Mouse (Mus musculus) embryonic facial prominence, embryonic 15.5 days (tissue): ENCODE data around the gene Vinac1. TPM values are rescaled to one million over a fixed set of nuclear protein-coding genes. Genes with fewer than 3 reads are reported as not detected.

Source experiments
- ATAC-seq: fragments of 200-750 bp; cut with Nextera tagmentation; 2 replicates; pipeline ENCODE4 v1.8.0; 2017; ENCODE audit warnings: low read depth, moderate TSS enrichment; ENCODE audit not compliant: insufficient number of reproducible peaks, low FRiP score, low TSS enrichment
- H3K27ac ChIP-seq: fragments of 300-500 bp; sonication (generic); replicated peaks from 2 replicates; pipeline ENCODE4 v1.5.1; 2015; ENCODE audit warnings: mild to moderate bottlenecking, inconsistent platforms
- H3K27me3 ChIP-seq: fragments of 300-500 bp; sonication (generic); 2 replicates; pipeline ENCODE4 v1.6.1; 2015; ENCODE audit warnings: inconsistent platforms
- H3K36me3 ChIP-seq: fragments of 300-500 bp; sonication (generic); 2 replicates; pipeline ENCODE4 v1.6.1; 2015; ENCODE audit warnings: mild to moderate bottlenecking, inconsistent platforms
- H3K4me1 ChIP-seq: fragments of 300-500 bp; sonication (generic); 2 replicates; pipeline ENCODE4 v1.6.1; 2015; ENCODE audit warnings: inconsistent platforms
- H3K4me2 ChIP-seq: fragments of 300-500 bp; sonication (generic); replicated peaks from 2 replicates; pipeline ENCODE4 v1.6.1; 2015; ENCODE audit warnings: mild to moderate bottlenecking, inconsistent platforms
- H3K4me3 ChIP-seq: fragments of 300-500 bp; sonication (generic); replicated peaks from 2 replicates; pipeline ENCODE4 v1.5.1; 2015; ENCODE audit warnings: mild to moderate bottlenecking, inconsistent platforms
- H3K9ac ChIP-seq: fragments of 300-500 bp; sonication (generic); 2 replicates; pipeline ENCODE4 v1.6.1; 2015; ENCODE audit warnings: inconsistent platforms
- H3K9me3 ChIP-seq: fragments of 300-500 bp; sonication (generic); replicated peaks from 2 replicates; pipeline ENCODE4 v1.6.1; 2016; ENCODE audit warnings: inconsistent platforms
- WGBS: fragments of 180-500 bp; shearing (Covaris S2); methylation state at CpG from one replicate; pipeline ENCODE4 v1.1.7; 2015; 5-methylcytosine and 5-hydroxymethylcytosine counted together
- polyA plus RNA-seq: library from polyadenylated mRNA; unstranded; fragments of >200 nt; fragmentation: Nextera tagmentation; extraction: Ambion mirVana; gene quantifications from 2 replicates; pipeline ENCODE4 v1.2.1, GENCODE M21; 2015

The Vinac1 gene
- polyA plus RNA-seq, 1 experiment from 2014 or later, result not detected

- ATAC-seq, result peak; percentile 88
Measured at GRCm38 (mm10) chr2:129065437-129066282, 17.7 kb upstream of the Vinac1 start, which contains the start of gene Ttl. TSS of gene Ttl (plus strand) at chr2:129065942.

GRCm38 (mm10) chr2:129061456-129062059, 13.6 kb upstream of the Vinac1 start:
- WGBS, result 66% methylated on average over 10 of the region's 10 CpGs
- no peak for ATAC-seq
- H3K36me3 ChIP-seq, result no peaks in the 10 kb centered on the region
- H3K4me3 ChIP-seq, result no peak overlapping the region
- H3K4me2 ChIP-seq, result no peak overlapping the region
- no peaks in the 10 kb centered on the region for H3K27me3 ChIP-seq
- no peaks in the 10 kb centered on the region for H3K9me3 ChIP-seq
- H3K27ac ChIP-seq, result no peak overlapping the region
- peaks cover 7% of the 10 kb centered on the region for H3K4me1 ChIP-seq
- no peak overlapping the region for H3K9ac ChIP-seq

More at GRCm38 (mm10) chr2:129065437-129066282, 17.7 kb upstream of the Vinac1 start, which contains the start of gene Ttl:
- Histone ChIP-seq H3K27ac (peak within 1 kb of the TSS; percentile 78), H3K9ac (peak within 1 kb of the TSS; percentile 66), H3K4me1 (peaks cover 17% of the 10 kb centered on the region), H3K9me3 (no peaks in the 10 kb centered on the region), H3K36me3 (no peaks in the 10 kb centered on the region), H3K27me3 (no peaks in the 10 kb centered on the region), H3K4me2 (peak within 1 kb of the TSS; percentile 73), H3K4me3 (peak within 1 kb of the TSS; percentile 89)
- WGBS, result 2% methylated on average over 62 of the region's 62 CpGs

GRCm38 (mm10) chr2:129057920-129058361, 10.0 kb upstream of the Vinac1 start:
- no peak overlapping the region for H3K4me2 ChIP-seq
- ATAC-seq, result no peak
- no peaks in the 10 kb centered on the region for H3K36me3 ChIP-seq
- no peaks in the 10 kb centered on the region for H3K4me1 ChIP-seq
- H3K27ac ChIP-seq, result no peak overlapping the region
- no peaks in the 10 kb centered on the region for H3K9me3 ChIP-seq
- no peak overlapping the region for H3K9ac ChIP-seq
- no peak overlapping the region for H3K4me3 ChIP-seq
- WGBS, result 86% methylated on average over 6 of the region's 6 CpGs
- no peaks in the 10 kb centered on the region for H3K27me3 ChIP-seq

- H3K4me3 ChIP-seq, result no peak overlapping the region
- 95% methylated on average over 8 of the region's 8 CpGs for WGBS
- no peak overlapping the region for H3K27ac ChIP-seq
- H3K9me3 ChIP-seq, result no peaks in the 10 kb centered on the region
- H3K36me3 ChIP-seq, result no peaks in the 10 kb centered on the region
- no peak for ATAC-seq
- no peak overlapping the region for H3K9ac ChIP-seq
- no peak overlapping the region for H3K4me2 ChIP-seq
- H3K27me3 ChIP-seq, result no peaks in the 10 kb centered on the region
- H3K4me1 ChIP-seq, result no peaks in the 10 kb centered on the region
Measured at GRCm38 (mm10) chr2:129057256-129057655, 9.3 kb upstream of the Vinac1 start.

GRCm38 (mm10) chr2:129056597-129056996, 8.6 kb upstream of the Vinac1 start:
- Histone ChIP-seq H3K36me3 (no peaks in the 10 kb centered on the region), H3K27ac (no peak overlapping the region), H3K4me1 (no peaks in the 10 kb centered on the region), H3K9me3 (no peaks in the 10 kb centered on the region), H3K4me2 (no peak overlapping the region), H3K9ac (no peak overlapping the region), H3K27me3 (no peaks in the 10 kb centered on the region), H3K4me3 (no peak overlapping the region)
- no peak for ATAC-seq
- WGBS, result 46% methylated on average over 9 of the region's 9 CpGs

- Histone ChIP-seq H3K4me2 (no peak overlapping the region), H3K36me3 (no peaks in the 10 kb centered on the region), H3K4me3 (no peak overlapping the region), H3K27ac (no peak overlapping the region), H3K9ac (no peak overlapping the region), H3K27me3 (no peaks in the 10 kb centered on the region), H3K9me3 (no peaks in the 10 kb centered on the region), H3K4me1 (no peaks in the 10 kb centered on the region)
- ATAC-seq, result no peak
- WGBS, result 85% methylated on average over 6 of the region's 6 CpGs
Measured at GRCm38 (mm10) chr2:129055741-129056140, 7.8 kb upstream of the Vinac1 start.

- no peak for ATAC-seq
- Histone ChIP-seq H3K27me3 (no peaks in the 10 kb centered on the region), H3K4me3 (no peak overlapping the region), H3K4me1 (no peaks in the 10 kb centered on the region), H3K27ac (no peak overlapping the region), H3K9ac (no peak overlapping the region), H3K4me2 (no peak overlapping the region), H3K9me3 (no peaks in the 10 kb centered on the region), H3K36me3 (no peaks in the 10 kb centered on the region)
- 40% methylated on average over 4 of the region's 4 CpGs for WGBS
Measured at GRCm38 (mm10) chr2:129052451-129052983, 4.5 kb upstream of the Vinac1 start.

GRCm38 (mm10) chr2:129046846-129047196, 1.2 kb downstream of the Vinac1 start:
- Histone ChIP-seq H3K36me3 (no peaks in the 10 kb centered on the region), H3K27ac (no peak overlapping the region), H3K4me1 (no peaks in the 10 kb centered on the region), H3K4me2 (no peak overlapping the region), H3K27me3 (no peaks in the 10 kb centered on the region), H3K9ac (no peak overlapping the region), H3K9me3 (no peaks in the 10 kb centered on the region), H3K4me3 (no peak overlapping the region)
- WGBS, result 84% methylated on average over 4 of the region's 4 CpGs
- no peak for ATAC-seq

GRCm38 (mm10) chr2:129046172-129046845, 1.7 kb downstream of the Vinac1 start:
- no peak overlapping the region for H3K27ac ChIP-seq
- no peak overlapping the region for H3K9ac ChIP-seq
- no peaks in the 10 kb centered on the region for H3K4me1 ChIP-seq
- 68% methylated on average over 6 of the region's 6 CpGs for WGBS
- H3K36me3 ChIP-seq, result no peaks in the 10 kb centered on the region
- no peak for ATAC-seq
- H3K27me3 ChIP-seq, result no peaks in the 10 kb centered on the region
- no peak overlapping the region for H3K4me3 ChIP-seq
- H3K9me3 ChIP-seq, result no peaks in the 10 kb centered on the region
- H3K4me2 ChIP-seq, result no peak overlapping the region

- Histone ChIP-seq H3K4me2 (no peak overlapping the region), H3K36me3 (no peaks in the 10 kb centered on the region), H3K4me3 (no peak overlapping the region), H3K9me3 (no peaks in the 10 kb centered on the region), H3K27ac (no peak overlapping the region), H3K27me3 (peaks cover 46% of the 10 kb centered on the region), H3K4me1 (peaks cover 14% of the 10 kb centered on the region), H3K9ac (no peak overlapping the region)
- no peak for ATAC-seq
- WGBS, result 36% methylated on average over 6 of the region's 6 CpGs
Measured at GRCm38 (mm10) chr2:129040567-129040966, 7.4 kb downstream of the Vinac1 start.
